Mouse (Mus musculus) erythroid progenitor cell, adult 5-6 weeks (primary cell): Measurements from ENCODE around the gene Bace2. TPM values are rescaled to one million over a fixed set of nuclear protein-coding genes. Genes with fewer than 3 reads are reported as not detected.

Source experiments
- ATAC-seq: replicated peaks from 2 replicates; pipeline ENCODE4 v1.8.0; 2016; ENCODE audit warnings: moderate number of reproducible peaks, mild to moderate bottlenecking, moderate TSS enrichment, inconsistent platforms; ENCODE audit not compliant: poor library complexity, low FRiP score, severe bottlenecking
- total RNA-seq, 2 experiments: library from RNA; stranded (forward) in 1 of 2; stranded (reverse) in 1 of 2; fragments of 150-400 nt in 1 of 2; fragments of 186-747, 209-891 nt in 1 of 2; gene quantifications; 2 replicates each; pipeline versions ENCODE4 v1.2.3 to v1.2.4; 2015 to 2017; ENCODE audit warnings: low replicate concordance in 2 of 2

Gene Bace2
- total RNA-seq, 2 experiments from 2014 or later: not detected

- no peak for ATAC-seq
These were observed 41.5 kb downstream of the Bace2 start for GRCm38 (mm10) chr16:97397945-97398531.

- ATAC-seq: no peak
These were observed 43.4 kb downstream of the Bace2 start for GRCm38 (mm10) chr16:97399991-97400390.

- no peak for ATAC-seq
These were observed 45.2 kb downstream of the Bace2 start for GRCm38 (mm10) chr16:97401741-97402140.

- ATAC-seq: no peak
These were observed 45.8 kb downstream of the Bace2 start for GRCm38 (mm10) chr16:97402213-97402785.

- ATAC-seq: no peak
These were observed 49.0 kb downstream of the Bace2 start for GRCm38 (mm10) chr16:97405476-97406012.

- ATAC-seq: peak; percentile 69
These were observed 61.5 kb downstream of the Bace2 start for GRCm38 (mm10) chr16:97417896-97418542.

- ATAC-seq: peak; percentile 57
These were observed 62.4 kb downstream of the Bace2 start for GRCm38 (mm10) chr16:97418749-97419453.

- no peak for ATAC-seq
These were observed 65.1 kb downstream of the Bace2 start for GRCm38 (mm10) chr16:97421671-97422070.

- no peak for ATAC-seq
These were observed 67.1 kb downstream of the Bace2 start for GRCm38 (mm10) chr16:97423627-97424026.

- no peak for ATAC-seq
These were observed 71.5 kb downstream of the Bace2 start for GRCm38 (mm10) chr16:97428026-97428425.

- ATAC-seq: no peak
These were observed 73.5 kb downstream of the Bace2 start for GRCm38 (mm10) chr16:97430091-97430490.

GRCm38 (mm10) chr16:97431328-97431727 is 74.8 kb downstream of the Bace2 start:
- ATAC-seq: no peak

- no peak for ATAC-seq
These were observed 77.7 kb downstream of the Bace2 start for GRCm38 (mm10) chr16:97434206-97434605.

- no peak for ATAC-seq
These were observed 81.0 kb downstream of the Bace2 start for GRCm38 (mm10) chr16:97437448-97438056.

GRCm38 (mm10) chr16:97438191-97438590 is 81.6 kb downstream of the Bace2 start:
- ATAC-seq: no peak

GRCm38 (mm10) chr16:97441967-97442366 is 85.4 kb downstream of the Bace2 start:
- no peak for ATAC-seq

GRCm38 (mm10) chr16:97443670-97444263 is 87.2 kb downstream of the Bace2 start:
- ATAC-seq: peak; percentile 73

- no peak for ATAC-seq
These were observed 90.8 kb downstream of the Bace2 start for GRCm38 (mm10) chr16:97447386-97447785.

GRCm38 (mm10) chr16:97459831-97460230 is 103.3 kb downstream of the Bace2 start:
- no peak for ATAC-seq

GRCm38 (mm10) chr16:97461271-97461670 is 104.7 kb downstream of the Bace2 start:
- no peak for ATAC-seq
